Mouse (Mus musculus) cortical plate, adult 2 months (tissue): ENCODE results near the gene Gm49416. TPM values are rescaled to one million over a fixed set of nuclear protein-coding genes. Genes with fewer than 3 reads are reported as not detected.

Experiments used
- H3K27ac ChIP-seq: fragments of 200-500 bp; 2 replicates; pipeline ENCODE4 v1.5.1; 2012; ENCODE audit warnings: low read length, control low read depth, inconsistent platforms; ENCODE audit not compliant: insufficient read depth
- H3K4me1 ChIP-seq: fragments of 200-500 bp; 2 replicates; pipeline ENCODE4 v1.6.1; 2011; ENCODE audit warnings: low read length; ENCODE audit not compliant: control insufficient read depth, insufficient read depth
- H3K4me3 ChIP-seq: fragments of 200-500 bp; 2 replicates; pipeline ENCODE4 v1.5.1; 2011; ENCODE audit warnings: mild to moderate bottlenecking, low read length, control low read depth; ENCODE audit not compliant: insufficient read depth
- CTCF ChIP-seq: fragments of 200-500 bp; IDR thresholded peaks from 2 replicates; pipeline ENCODE4 v1.5.1; 2011; ENCODE audit warnings: mild to moderate bottlenecking, control low read depth, low read length; ENCODE audit not compliant: insufficient read depth; ENCODE audit errors: extremely low read depth
- POLR2A ChIP-seq: fragments of 200-500 bp; IDR thresholded peaks from 2 replicates; pipeline ENCODE4 v1.6.1; 2011; ENCODE audit warnings: mild to moderate bottlenecking, low read length, control low read depth; ENCODE audit not compliant: insufficient read depth; ENCODE audit errors: extremely low read depth
- polyA plus RNA-seq: library from polyadenylated mRNA; depleted of rRNA; stranded (reverse); fragments of >200 nt; gene quantifications from 2 replicates; pipeline ENCODE4 v1.2.3, GENCODE M21; 2012

Gene Gm49416
- polyA plus RNA-seq, 1 experiment = not detected

DNA sequence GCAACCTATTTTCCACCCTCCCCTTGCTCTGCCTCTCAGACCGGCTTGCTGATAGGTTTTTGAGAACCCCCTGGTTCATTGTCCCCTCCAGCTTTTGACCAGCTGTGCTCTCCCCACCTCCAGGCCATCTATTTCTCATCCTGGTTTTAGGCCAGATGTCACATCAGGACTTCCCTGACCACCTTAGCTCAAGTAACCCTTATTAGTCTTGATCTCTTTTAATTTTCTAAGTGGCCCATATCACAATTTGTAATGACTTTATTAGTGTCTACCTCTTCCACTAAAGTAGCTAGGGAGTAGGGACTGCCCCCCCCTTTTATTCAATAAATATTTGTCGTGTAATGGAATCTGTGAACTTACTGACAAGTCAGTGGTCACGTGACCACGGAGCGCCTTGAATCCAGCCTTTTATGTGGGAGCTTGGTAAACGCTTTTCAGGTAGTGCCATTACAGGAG is 32.1 kb downstream of the Gm49416 start:
- Histone ChIP-seq H3K4me1 (peaks cover 3% of the 10 kb centered on the region; the same call in 1 of the 2 replicates), H3K27ac (0 out of 2 replicates have a peak overlapping the region, but pooled peaks have one; percentile 4), H3K4me3 (peak overlapping the region; percentile 73)
- TF ChIP-seq POLR2A (no peak), CTCF (no peak)

GRCm38 (mm10) chr19:8921741-8922140 is 33.0 kb downstream of the Gm49416 start:
- Histone ChIP-seq H3K4me1 (peaks cover 3% of the 10 kb centered on the region; the same call in 1 of the 2 replicates), H3K27ac (no peak overlapping the region), H3K4me3 (no peak overlapping the region; the same call in 1 of the 2 replicates)
- TF ChIP-seq CTCF = no peak
- TF ChIP-seq POLR2A = no peak

DNA sequence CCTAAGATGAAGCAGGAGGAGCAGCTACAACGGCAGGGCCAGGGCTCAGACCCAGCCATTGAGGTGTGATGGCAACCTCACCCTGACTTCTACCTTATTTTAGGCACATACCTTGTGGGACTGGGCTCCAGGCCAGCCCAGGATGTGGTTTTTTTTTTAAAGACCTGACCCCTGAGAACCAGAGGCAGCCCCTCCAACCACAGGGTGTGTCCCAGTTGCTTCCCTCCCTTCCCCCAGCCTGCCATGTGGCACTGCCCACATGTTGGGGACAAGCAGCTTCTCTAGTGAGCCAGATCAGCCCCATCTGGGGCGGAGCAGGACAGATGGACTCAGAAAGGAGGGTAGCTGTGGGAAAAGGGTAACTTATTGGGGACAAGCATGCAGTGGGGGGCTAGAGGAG is 38.0 kb downstream of the Gm49416 start:
- Histone ChIP-seq H3K27ac (no peak overlapping the region), H3K4me3 (no peak overlapping the region), H3K4me1 (no peaks in the 10 kb centered on the region)
- TF ChIP-seq POLR2A (no peak), CTCF (no peak)

- TF ChIP-seq CTCF (no peak), POLR2A (no peak)
- no peak overlapping the region for H3K27ac ChIP-seq
- no peak overlapping the region for H3K4me3 ChIP-seq
- no peaks in the 10 kb centered on the region for H3K4me1 ChIP-seq
These were observed 39.3 kb downstream of the Gm49416 start for GRCm38 (mm10) chr19:8927891-8928525.

- Histone ChIP-seq H3K4me3 (peak overlapping the region; percentile 17), H3K4me1 (no peaks in the 10 kb centered on the region), H3K27ac (no peak overlapping the region)
- TF ChIP-seq CTCF (no peak), POLR2A (no peak)
These were observed 40.0 kb downstream of the Gm49416 start for GRCm38 (mm10) chr19:8928689-8929223.

DNA sequence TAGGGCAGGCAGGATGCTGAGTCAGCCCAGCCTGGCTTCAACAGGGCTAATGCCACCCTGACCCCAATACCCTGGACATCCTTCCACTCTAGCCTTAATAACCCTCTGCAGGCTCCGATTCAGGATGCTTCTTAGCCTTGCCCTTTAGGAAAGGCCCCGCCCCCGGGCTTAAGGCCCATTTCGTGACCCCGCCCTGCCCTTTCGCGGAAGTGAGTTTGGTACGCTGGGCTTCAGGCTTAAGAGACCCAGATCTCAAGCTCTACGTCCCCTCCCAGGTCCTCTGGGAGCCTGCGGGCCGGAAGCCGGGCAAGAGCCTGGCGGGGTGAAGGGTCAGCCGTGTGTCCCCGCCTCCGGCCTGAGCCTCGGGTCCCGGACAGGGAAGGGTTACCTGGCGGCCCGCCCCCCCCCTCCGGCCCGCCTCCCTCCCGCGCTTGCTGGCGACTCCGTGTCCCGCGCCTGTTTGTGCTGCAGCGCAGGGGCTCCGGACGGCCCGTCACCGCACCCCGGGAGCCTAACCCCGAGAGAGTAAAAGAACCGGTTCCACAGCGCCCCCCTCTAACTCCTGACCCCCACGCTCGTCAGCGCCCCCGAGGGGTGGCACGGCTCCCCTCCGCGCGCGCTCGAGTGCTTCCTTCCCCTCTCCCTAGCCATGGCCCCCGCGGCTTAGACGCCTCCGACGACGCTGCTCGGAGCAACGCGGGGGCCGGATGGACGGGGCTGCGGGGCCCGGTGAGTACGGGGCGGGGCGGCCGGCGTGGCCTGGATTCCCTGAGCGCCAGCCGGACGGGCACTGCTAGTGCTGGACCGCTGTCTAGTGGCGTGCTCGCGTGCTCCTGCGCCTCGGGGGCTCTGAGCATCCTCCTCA is 40.7 kb downstream of the Gm49416 start, which contains the start of the genes Rom1 and Eml3:
Gene Rom1 (minus strand): TSS at position 133 of the 865 bp plus-strand sequence.
Gene Eml3 (plus strand): TSS at position 329 of the 865 bp plus-strand sequence.
- Histone ChIP-seq H3K4me1 (no peaks in the 10 kb centered on the region), H3K4me3 (peak within 1 kb of the TSS; percentile 17), H3K27ac (no peak within 1 kb of the TSS)
- TF ChIP-seq POLR2A (no peak), CTCF (no peak)

DNA sequence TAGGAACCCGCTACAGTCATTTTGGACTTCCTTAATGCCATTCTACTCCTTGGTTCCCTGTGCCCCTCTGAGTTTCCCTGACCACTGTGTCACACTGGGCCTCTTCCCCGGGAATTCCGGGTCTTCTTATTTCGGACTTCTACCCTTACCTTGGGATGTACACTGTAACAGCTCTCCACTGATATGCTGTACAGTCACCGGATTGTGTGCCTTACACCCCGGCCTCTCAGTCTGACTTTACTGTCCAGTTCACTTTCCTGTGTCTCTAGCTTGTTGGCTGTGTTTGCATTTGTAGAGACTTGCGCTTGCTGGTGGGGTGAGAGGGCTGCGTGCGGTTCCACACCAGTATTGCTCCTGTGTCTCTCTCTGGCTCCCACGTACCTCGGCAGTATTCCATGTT is 41.4 kb downstream of the Gm49416 start:
- H3K4me1 ChIP-seq = no peaks in the 10 kb centered on the region
- H3K27ac ChIP-seq = no peak overlapping the region
- TF ChIP-seq CTCF (no peak), POLR2A (no peak)
- peak overlapping the region; percentile 17 for H3K4me3 ChIP-seq

DNA sequence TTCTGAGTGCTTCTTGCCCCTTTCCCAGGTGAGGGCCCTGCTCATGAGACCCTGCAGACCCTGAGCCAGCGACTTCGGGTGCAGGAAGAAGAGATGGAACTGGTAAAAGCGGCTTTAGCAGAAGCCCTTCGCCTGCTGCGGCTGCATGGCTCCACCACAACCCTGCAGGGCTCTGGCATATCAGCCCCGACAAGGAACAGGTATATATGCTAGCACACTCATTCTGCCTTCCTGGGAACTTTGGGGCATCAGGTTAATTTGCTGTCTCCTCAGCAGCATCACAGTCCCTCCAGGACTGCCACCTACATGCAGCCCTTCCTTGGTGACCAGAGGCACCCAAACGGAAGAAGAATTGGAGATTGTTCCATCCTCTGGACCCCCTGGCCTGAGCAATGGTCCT is 42.0 kb downstream of the Gm49416 start:
- H3K27ac ChIP-seq = no peak overlapping the region
- TF ChIP-seq CTCF (no peak), POLR2A (no peak)
- no peaks in the 10 kb centered on the region for H3K4me1 ChIP-seq
- no peak overlapping the region for H3K4me3 ChIP-seq

GRCm38 (mm10) chr19:8936736-8937135 is 48.0 kb downstream of the Gm49416 start:
- Histone ChIP-seq H3K4me3 (no peak overlapping the region), H3K27ac (no peak overlapping the region), H3K4me1 (no peaks in the 10 kb centered on the region)
- no peak for TF ChIP-seq POLR2A
- TF ChIP-seq CTCF = no peak
